Mouse (Mus musculus) heart, adult 2 months (tissue): ENCODE measurements at regions not wholly inside any gene's neighbourhood (a gene's known extent, or its start where the extent isn't known, plus 50 kb on each side); places are given as distances from the start of the nearest gene placed in this dataset.

Experiments used
- DNase-seq, 2 experiments: peaks; one replicate each; pipeline ENCODE4 v3.0.0; 2021
- H3K27ac ChIP-seq: fragments of 200-600 bp; 2 replicates; pipeline ENCODE4 v1.8.1; 2022
- H3K27me3 ChIP-seq: fragments of 200-500 bp; 2 replicates; pipeline ENCODE4 v1.6.1; 2012; ENCODE audit warnings: mild to moderate bottlenecking, low read length, inconsistent platforms, mixed read lengths; ENCODE audit not compliant: control insufficient read depth, insufficient read depth
- H3K36me3 ChIP-seq: fragments of 200-500 bp; 2 replicates; pipeline ENCODE4 v1.6.1; 2012; ENCODE audit warnings: low read length, inconsistent platforms; ENCODE audit not compliant: control insufficient read depth, insufficient read depth
- H3K4me1 ChIP-seq: fragments of 200-500 bp; 2 replicates; pipeline ENCODE4 v1.6.1; 2011; ENCODE audit warnings: low read length; ENCODE audit not compliant: control insufficient read depth, insufficient read depth
- H3K4me3 ChIP-seq: fragments of 200-600 bp; 2 replicates; pipeline ENCODE4 v1.8.1; 2022
- H3K79me2 ChIP-seq: fragments of 200-500 bp; replicated peaks from 2 replicates; pipeline ENCODE4 v1.6.1; 2012; ENCODE audit warnings: mild to moderate bottlenecking, inconsistent platforms, low read length, moderate library complexity, mixed read lengths; ENCODE audit not compliant: control insufficient read depth, insufficient read depth
- H3K9ac ChIP-seq: fragments of 200-500 bp; 2 replicates; pipeline ENCODE4 v1.6.1; 2012; ENCODE audit warnings: low read depth, mild to moderate bottlenecking, control low read depth, inconsistent platforms, low read length, mixed read lengths
- CTCF ChIP-seq: fragments of 200-600 bp; IDR thresholded peaks from 2 replicates; pipeline ENCODE4 v1.8.1; 2022; ENCODE audit warnings: antibody characterized with exemption, mild to moderate bottlenecking, moderate library complexity
- EP300 ChIP-seq: fragments of 200-500 bp; IDR thresholded peaks from 2 replicates; pipeline ENCODE4 v1.6.1; 2011; ENCODE audit warnings: low read depth, low read length, control low read depth; ENCODE audit not compliant: insufficient read depth
- POLR2A ChIP-seq: fragments of 200-500 bp; IDR thresholded peaks from 2 replicates; pipeline ENCODE4 v1.6.1; 2011; ENCODE audit warnings: mild to moderate bottlenecking, low read depth, low read length, control low read depth; ENCODE audit not compliant: insufficient read depth
- WGBS: fragments of 180-500 bp; shearing (Covaris S2); methylation state at CpG from one replicate; pipeline ENCODE4 v1.1.7; 2018; 5-methylcytosine and 5-hydroxymethylcytosine counted together
- intact Hi-C: fragments of 180-260 bp; cut with DNase I; formaldehyde crosslinking; loops from one replicate; pipeline ENCODE4 v1.15.1; 2025

DNA sequence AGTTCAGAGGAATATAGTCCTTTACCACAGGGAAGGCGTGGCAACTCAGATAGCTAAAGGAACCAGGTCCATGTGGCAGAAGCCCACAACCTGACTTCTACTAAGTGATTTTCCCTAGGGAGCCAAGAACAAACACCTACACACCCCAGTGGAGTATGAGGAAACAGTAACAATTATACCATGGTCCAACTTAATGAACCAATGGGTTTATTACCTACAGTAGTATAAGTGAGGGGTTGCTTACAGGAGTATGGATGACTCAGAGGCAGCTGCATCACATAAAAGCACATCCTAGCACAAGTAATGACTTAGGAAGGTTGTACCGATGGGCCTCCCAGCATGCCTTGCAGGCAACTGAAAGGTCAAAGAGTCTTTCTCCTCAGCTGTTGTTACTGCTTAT lies 98.7 kb upstream of the Cul1 start:
- H3K79me2 ChIP-seq = no peaks in the 10 kb centered on the region
- no peak for TF ChIP-seq EP300
- no peaks in the 10 kb centered on the region for H3K4me1 ChIP-seq
- H3K27me3 ChIP-seq = no peaks in the 10 kb centered on the region
- H3K9ac ChIP-seq = no peak overlapping the region
- intact Hi-C loops = no loop called here
- 91% methylated on average over 2 of the region's 2 CpGs for WGBS
- no peak for DNase-seq
- H3K4me3 ChIP-seq = no peak overlapping the region
- H3K27ac ChIP-seq = no peak overlapping the region
- no peaks in the 10 kb centered on the region for H3K36me3 ChIP-seq

DNA sequence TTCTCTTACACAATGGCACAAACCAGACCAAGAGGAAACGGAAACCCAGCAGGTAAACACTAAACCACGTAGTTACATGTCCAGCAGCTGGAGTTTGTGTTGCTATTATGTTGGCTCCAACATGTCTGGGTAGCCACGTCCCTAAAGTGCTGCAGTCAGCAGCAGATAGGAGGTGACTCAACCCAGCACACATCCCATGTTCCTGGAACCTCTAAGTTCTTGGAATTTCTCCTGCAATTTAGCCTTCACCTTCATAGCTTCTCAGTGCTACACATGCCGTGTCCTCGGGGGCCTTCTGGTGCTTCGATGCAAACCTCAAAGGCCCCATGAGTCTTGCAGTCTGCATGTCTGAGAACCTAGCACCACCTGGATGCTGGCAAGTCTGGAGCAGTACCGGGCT lies 97.7 kb upstream of the Cul1 start:
- Histone ChIP-seq H3K9ac (no peak overlapping the region), H3K79me2 (no peaks in the 10 kb centered on the region), H3K36me3 (no peaks in the 10 kb centered on the region), H3K27ac (no peak overlapping the region), H3K4me1 (no peaks in the 10 kb centered on the region), H3K27me3 (no peaks in the 10 kb centered on the region), H3K4me3 (no peak overlapping the region)
- WGBS = 78% methylated on average over 7 of the region's 7 CpGs
- intact Hi-C loops = no loop called here
- DNase-seq = no peak
- TF ChIP-seq POLR2A (no peak), EP300 (no peak), CTCF (no peak)

DNA sequence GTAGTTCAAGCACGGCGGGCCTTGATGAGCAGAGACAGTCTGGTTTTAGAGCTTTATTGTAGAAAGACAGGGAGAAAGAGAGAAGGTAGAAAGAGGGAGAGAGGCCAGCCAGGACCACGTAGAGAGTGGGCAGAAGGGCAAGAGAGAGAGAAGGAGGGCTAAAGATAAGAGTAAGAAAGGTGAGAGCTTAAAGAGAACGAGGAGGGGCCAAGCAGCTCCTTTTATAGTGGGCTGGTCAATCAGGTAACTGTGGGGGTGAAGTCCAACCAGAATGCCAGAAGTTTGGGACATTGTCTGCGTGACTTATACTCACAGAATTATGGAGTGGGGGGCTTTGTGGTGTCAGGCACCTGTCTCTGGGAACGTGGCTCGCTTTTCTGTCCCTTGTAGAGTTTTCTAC lies 96.7 kb upstream of the Cul1 start:
- no peaks in the 10 kb centered on the region for H3K79me2 ChIP-seq
- no peak overlapping the region for H3K9ac ChIP-seq
- no peak for TF ChIP-seq EP300
- no peak for TF ChIP-seq CTCF
- no peak for TF ChIP-seq POLR2A
- no peak overlapping the region for H3K27ac ChIP-seq
- WGBS = 76% methylated on average over 7 of the region's 7 CpGs
- DNase-seq = no peak
- H3K4me1 ChIP-seq = no peaks in the 10 kb centered on the region
- H3K27me3 ChIP-seq = no peaks in the 10 kb centered on the region
- H3K4me3 ChIP-seq = no peak overlapping the region
- intact Hi-C loops = no loop called here
- no peaks in the 10 kb centered on the region for H3K36me3 ChIP-seq

DNA sequence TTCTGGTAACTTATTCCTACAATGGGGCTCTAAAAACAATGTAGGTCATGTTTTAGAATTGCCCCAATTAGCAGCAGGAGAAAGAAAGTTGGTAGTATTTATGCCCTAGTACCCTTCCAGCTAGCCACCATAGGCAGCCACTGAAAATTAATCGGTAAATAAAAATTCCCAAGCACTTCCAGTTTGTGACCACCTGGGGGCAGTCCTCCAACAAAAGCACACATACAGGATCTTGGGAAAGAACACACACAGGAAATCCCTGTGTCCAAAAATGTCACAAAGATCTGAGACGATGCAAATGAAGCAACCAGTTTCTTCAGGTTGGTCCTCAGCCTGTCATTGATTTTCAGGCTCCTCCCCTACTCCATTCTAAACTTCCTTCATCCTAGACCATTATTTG lies 94.5 kb upstream of the Cul1 start:
- Histone ChIP-seq H3K27ac (no peak overlapping the region), H3K9ac (no peak overlapping the region), H3K4me1 (no peaks in the 10 kb centered on the region), H3K4me3 (no peak overlapping the region), H3K79me2 (no peaks in the 10 kb centered on the region), H3K36me3 (no peaks in the 10 kb centered on the region), H3K27me3 (no peaks in the 10 kb centered on the region)
- intact Hi-C loops = no loop called here
- no peak for DNase-seq
- 31% methylated on average over 2 of the region's 2 CpGs for WGBS
- TF ChIP-seq POLR2A = no peak
- TF ChIP-seq CTCF = peak; percentile 71

DNA sequence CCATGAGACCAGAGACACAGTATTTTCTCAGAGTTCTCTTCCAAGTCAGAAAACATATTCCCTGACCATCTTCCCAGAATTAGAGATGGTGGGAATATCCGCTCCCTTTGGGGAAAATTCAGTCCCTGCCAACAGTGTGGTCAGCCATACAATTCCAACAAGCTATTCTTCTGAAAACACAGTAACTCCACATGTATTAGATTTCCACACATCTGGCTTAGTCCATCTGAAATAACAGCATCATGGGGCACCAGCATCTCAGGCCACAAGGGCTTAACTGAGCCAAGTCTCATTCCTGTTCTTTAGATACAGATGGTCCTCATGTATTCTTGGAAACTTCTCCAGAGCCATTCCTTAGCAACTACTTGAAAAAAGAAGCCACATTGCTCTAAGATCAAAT lies 89.2 kb upstream of the Cul1 start:
- no peaks in the 10 kb centered on the region for H3K27me3 ChIP-seq
- WGBS = 83% methylated on average over 1 of the region's 1 CpGs
- no peaks in the 10 kb centered on the region for H3K79me2 ChIP-seq
- intact Hi-C loops = no loop called here
- no peaks in the 10 kb centered on the region for H3K36me3 ChIP-seq
- no peak overlapping the region for H3K27ac ChIP-seq
- no peak overlapping the region for H3K4me3 ChIP-seq
- no peak for DNase-seq
- no peak overlapping the region for H3K9ac ChIP-seq
- TF ChIP-seq POLR2A (no peak), CTCF (no peak)
- no peaks in the 10 kb centered on the region for H3K4me1 ChIP-seq

DNA sequence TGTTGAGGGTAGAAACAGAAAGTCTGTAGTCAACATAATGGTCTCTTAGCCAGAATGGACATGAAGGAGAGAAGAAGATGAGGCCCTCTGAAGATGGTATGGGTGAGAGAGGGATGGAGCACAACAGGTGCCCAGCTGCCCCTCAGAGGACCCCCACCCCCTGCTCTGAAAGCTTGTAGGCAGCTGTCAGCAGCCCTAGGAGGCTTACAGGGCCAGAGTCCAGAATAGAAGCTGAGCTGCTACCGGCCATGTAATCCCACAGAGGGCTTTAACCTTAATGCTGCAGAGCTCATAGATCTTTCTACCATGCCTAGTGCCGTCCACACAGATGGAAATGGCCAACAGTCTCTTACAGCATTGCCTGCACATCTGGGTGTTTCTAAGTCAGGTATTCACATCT lies 88.6 kb upstream of the Cul1 start:
- TF ChIP-seq EP300 (no peak), CTCF (no peak), POLR2A (no peak)
- no peaks in the 10 kb centered on the region for H3K27me3 ChIP-seq
- 65% methylated on average over 2 of the region's 2 CpGs for WGBS
- H3K79me2 ChIP-seq = no peaks in the 10 kb centered on the region
- no peak overlapping the region for H3K27ac ChIP-seq
- no peak overlapping the region for H3K9ac ChIP-seq
- H3K4me3 ChIP-seq = no peak overlapping the region
- no peaks in the 10 kb centered on the region for H3K4me1 ChIP-seq
- intact Hi-C loops = no loop called here
- no peak for DNase-seq
- no peaks in the 10 kb centered on the region for H3K36me3 ChIP-seq
